Mouse (Mus musculus) urinary bladder, postnatal 4 days (tissue): ENCODE measurements around the gene Glb1l3.
"Not testable (repeated sequence)": the region's sequence is repeated elsewhere in the genome, so short reads cannot be mapped to it uniquely, and the experiment has no call there.

Source experiments
- DNase-seq, 2 experiments: peaks; one replicate each; pipeline ENCODE4 v3.0.0; 2021 to 2022; ENCODE audit warnings: low spot score in 2 of 2

Gene Glb1l3

DNA sequence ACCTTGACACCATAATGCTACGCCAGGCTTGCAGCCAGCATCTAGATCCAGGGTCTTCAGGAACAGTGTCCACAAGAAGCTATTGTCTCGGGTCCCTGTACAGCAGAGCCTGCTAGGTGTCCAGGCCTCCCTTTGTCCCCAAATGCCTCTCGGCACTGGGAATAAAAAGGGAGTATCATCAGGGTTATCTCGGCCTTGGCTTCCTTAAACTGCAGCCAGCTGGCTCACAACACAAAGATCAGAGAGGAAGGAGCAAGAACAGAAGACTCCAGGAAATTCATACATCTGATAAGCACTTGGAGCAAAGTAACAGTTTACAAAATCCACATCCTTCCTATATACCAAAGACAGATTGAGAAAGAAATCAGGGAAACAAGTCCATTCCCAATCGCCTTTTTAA lies at the start of gene Glb1l3:
Gene Glb1l3 (minus strand): TSS at position 140 of the 400 bp plus-strand sequence.
- no peak for DNase-seq

DNA sequence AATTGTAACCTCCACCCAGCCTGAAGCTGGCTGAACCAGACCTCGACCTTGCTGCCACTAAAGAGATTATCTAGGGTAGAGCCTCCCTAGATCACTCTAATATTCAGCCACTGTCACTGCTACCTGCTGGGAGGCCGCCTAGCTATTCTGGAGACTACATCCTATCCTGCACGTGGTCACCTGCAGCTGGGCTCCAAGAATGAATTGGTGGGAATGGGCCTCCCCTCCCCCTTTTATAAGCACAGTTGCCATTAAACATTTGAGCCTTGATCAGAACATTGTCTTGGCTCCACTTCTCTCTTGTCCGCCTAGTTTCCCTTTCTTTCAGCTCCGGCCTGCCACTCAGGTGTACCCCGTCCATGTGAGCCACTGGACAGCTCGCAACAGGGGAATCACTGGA lies 9.2 kb upstream of the Glb1l3 start:
- DNase-seq, result not testable (repeated sequence)

GRCm38 (mm10) chr9:26831089-26831488 lies 29.6 kb downstream of the Glb1l3 start:
- DNase-seq, result no peak

- no peak for DNase-seq
Measured at GRCm38 (mm10) chr9:26819942-26820341, 40.7 kb downstream of the Glb1l3 start.

DNA sequence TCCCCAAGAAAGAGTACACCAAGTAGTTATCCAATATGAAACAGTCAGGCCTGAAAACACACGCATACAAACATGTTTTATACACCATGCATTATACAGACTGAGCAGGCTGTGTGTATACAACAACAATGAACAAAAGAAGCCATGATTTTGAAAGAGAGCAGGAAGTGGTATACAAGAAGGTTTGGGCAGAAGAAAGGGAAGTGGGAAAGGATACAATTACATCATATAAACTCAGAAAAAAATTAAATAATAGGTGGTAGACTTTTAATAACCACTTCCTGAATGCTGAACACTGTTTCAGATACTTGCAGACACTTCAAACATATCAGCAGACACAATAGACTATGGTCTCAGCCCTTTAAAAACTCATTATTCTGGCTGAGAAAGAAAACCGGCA lies 52.0 kb downstream of the Glb1l3 start:
- DNase-seq, result no peak

DNA sequence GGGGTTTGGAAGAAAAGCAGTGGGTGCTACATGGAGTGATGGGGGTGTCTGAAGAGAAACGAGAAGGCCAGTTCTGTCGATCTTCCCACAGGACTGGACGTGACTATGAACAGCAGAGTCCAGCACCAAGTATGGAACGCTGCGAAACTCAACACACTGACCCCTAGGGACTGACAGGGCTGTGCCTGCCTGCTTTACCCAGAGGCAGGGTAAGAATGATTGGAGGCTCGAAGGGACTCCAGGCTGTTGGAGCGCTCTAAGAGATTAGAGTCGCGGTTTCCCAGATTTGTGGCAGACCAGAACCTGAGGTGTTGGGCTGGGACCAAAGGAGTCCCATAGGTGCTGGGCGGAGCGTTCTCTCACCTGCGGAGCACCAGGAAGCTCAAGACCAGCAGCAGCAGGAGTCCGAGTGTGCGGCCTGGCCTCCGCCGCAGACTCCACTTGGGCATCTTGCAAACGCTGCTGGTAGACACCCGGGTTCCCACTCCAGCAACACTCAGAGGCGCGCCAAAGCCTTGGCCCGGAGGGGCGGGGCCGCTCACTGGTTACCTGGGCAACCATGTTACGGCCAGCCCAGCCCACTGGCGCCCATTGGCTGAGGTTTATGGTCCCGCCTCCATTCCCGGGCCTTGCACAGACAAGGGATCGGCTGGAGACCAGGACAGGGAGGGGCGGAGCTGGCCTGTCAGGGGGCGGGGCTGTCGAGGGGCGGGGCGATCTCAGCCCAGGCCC lies 54.6 kb downstream of the Glb1l3 start, which contains the start of gene Glb1l2:
Gene Glb1l2 (minus strand): TSS at position 534 of the 732 bp plus-strand sequence.
- peak; percentile 93 to 95 for DNase-seq

- DNase-seq, result no peak
Measured at GRCm38 (mm10) chr9:26804321-26804720, 56.4 kb downstream of the Glb1l3 start.

- DNase-seq, result no peak
Measured at GRCm38 (mm10) chr9:26800357-26800756, 60.3 kb downstream of the Glb1l3 start.

DNA sequence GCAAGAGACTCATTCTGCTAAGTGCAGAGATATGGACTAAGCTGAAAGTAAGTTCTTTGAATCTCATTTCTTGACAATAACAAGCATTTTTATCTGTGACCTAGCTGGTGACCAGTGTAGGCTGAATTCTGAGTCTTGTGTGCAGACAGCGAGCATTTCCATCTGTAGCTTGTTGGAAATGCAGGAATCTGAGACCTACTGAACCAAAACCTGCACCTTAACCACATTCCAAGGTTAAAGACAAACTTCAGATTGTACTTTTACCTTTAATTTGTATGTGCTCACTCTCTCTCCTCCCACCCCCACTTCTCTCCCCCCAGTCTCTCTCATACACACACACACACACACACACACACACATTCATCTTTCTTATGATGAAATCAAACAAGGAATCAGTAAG lies 62.0 kb downstream of the Glb1l3 start:
- DNase-seq, result no peak

DNA sequence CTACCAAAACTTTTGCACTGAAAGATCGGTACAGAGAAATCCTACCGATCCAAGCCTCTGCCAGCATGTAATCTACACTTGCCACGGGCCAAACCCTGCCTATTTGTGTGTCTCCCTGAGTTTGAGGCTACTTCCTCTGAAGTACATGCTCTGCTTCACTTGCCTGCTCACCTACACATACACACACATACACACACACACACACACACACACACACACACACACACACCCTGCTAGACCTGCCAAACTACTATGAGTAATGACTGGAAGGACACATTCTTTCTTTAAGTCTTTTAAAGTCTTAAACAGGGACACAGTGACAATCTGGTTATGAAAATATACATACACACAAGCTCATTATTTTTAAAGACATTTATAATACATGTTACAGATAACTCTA lies 62.5 kb downstream of the Glb1l3 start:
- no peak for DNase-seq

GRCm38 (mm10) chr9:26792829-26793228 lies 67.9 kb downstream of the Glb1l3 start:
- DNase-seq, result no peak

- DNase-seq, result no peak
Measured at GRCm38 (mm10) chr9:26783414-26783975, 77.2 kb downstream of the Glb1l3 start.

- no peak for DNase-seq
Measured at GRCm38 (mm10) chr9:26778421-26778820, 82.3 kb downstream of the Glb1l3 start.

- DNase-seq, result no peak
Measured at GRCm38 (mm10) chr9:26776122-26776902, 84.4 kb downstream of the Glb1l3 start.

GRCm38 (mm10) chr9:26775700-26776099 lies 85.0 kb downstream of the Glb1l3 start:
- no peak for DNase-seq

GRCm38 (mm10) chr9:26768181-26768580 lies 92.5 kb downstream of the Glb1l3 start:
- no peak for DNase-seq
